Mouse (Mus musculus): ENCODE measurements at regions not wholly inside any gene's neighbourhood (a gene's known extent, or its start where the extent isn't known, plus 50 kb on each side); places are given as distances from the start of the nearest gene placed in this dataset.

GRCm38 (mm10) chr7:135898876-135899275 lies 182.7 kb upstream of the Mki67 start:
- H3K9me3 ChIP-seq (replicated peaks), result no peaks in the 10 kb centered on the region
- no peaks in the 10 kb centered on the region for H3K36me3 ChIP-seq
- H3K27me3 ChIP-seq, result no peaks in the 10 kb centered on the region
- ATAC-seq (ENCODE audit: low read depth) (no peak), DNase-seq (no peak)
- H3K9ac ChIP-seq, result no peak overlapping the region
- H3K4me1 ChIP-seq (replicated peaks), result no peaks in the 10 kb centered on the region
- H3K27ac ChIP-seq, result no peak overlapping the region
- H3K4me3 ChIP-seq (replicated peaks), result no peak overlapping the region
- H3K4me2 ChIP-seq, result no peak overlapping the region
- 34% methylated on average over 2 of the region's 2 CpGs for WGBS (ENCODE audit: insufficient replicate concordance)

GRCm38 (mm10) chr7:135899765-135900164 lies 183.6 kb upstream of the Mki67 start:
- no peak for ATAC-seq (ENCODE audit: low read depth)
- H3K4me2 ChIP-seq, result no peak overlapping the region
- WGBS (ENCODE audit: insufficient replicate concordance), result 64% methylated on average over 5 of the region's 5 CpGs
- H3K9ac ChIP-seq, result no peak overlapping the region
- H3K4me3 ChIP-seq (replicated peaks), result no peak overlapping the region
- no peaks in the 10 kb centered on the region for H3K36me3 ChIP-seq
- H3K9me3 ChIP-seq (replicated peaks), result no peaks in the 10 kb centered on the region
- H3K4me1 ChIP-seq (replicated peaks), result no peaks in the 10 kb centered on the region
- H3K27ac ChIP-seq, result no peak overlapping the region
- no peak for DNase-seq
- H3K27me3 ChIP-seq, result no peaks in the 10 kb centered on the region; the same call in 1 of the 2 replicates

- Histone ChIP-seq H3K4me3 (replicated peaks) (no peak overlapping the region), H3K4me1 (replicated peaks) (no peaks in the 10 kb centered on the region), H3K27ac (no peak overlapping the region), H3K27me3 (no peaks in the 10 kb centered on the region; the same call in 1 of the 2 replicates), H3K9me3 (replicated peaks) (no peaks in the 10 kb centered on the region), H3K36me3 (no peaks in the 10 kb centered on the region), H3K9ac (no peak overlapping the region), H3K4me2 (no peak overlapping the region)
- ATAC-seq (ENCODE audit: low read depth), result no peak
- DNase-seq, result no peak
- 44% methylated on average over 10 of the region's 10 CpGs for WGBS (ENCODE audit: insufficient replicate concordance)
These were observed 184.7 kb upstream of the Mki67 start for GRCm38 (mm10) chr7:135900861-135901321.

GRCm38 (mm10) chr7:135902106-135903055 lies 186.2 kb upstream of the Mki67 start:
- Histone ChIP-seq H3K4me1 (replicated peaks) (no peaks in the 10 kb centered on the region), H3K36me3 (no peaks in the 10 kb centered on the region), H3K9me3 (replicated peaks) (no peaks in the 10 kb centered on the region), H3K4me3 (replicated peaks) (no peak overlapping the region), H3K9ac (no peak overlapping the region), H3K27me3 (no peaks in the 10 kb centered on the region; the same call in 1 of the 2 replicates), H3K4me2 (no peak overlapping the region), H3K27ac (no peak overlapping the region)
- 53% methylated on average over 13 of the region's 13 CpGs for WGBS (ENCODE audit: insufficient replicate concordance)
- no peak for ATAC-seq (ENCODE audit: low read depth)
- no peak for DNase-seq

GRCm38 (mm10) chr7:135911376-135911775 lies 195.2 kb upstream of the Mki67 start:
- Histone ChIP-seq H3K36me3 (no peaks in the 10 kb centered on the region), H3K4me2 (no peak overlapping the region), H3K27ac (no peak overlapping the region), H3K4me1 (replicated peaks) (no peaks in the 10 kb centered on the region), H3K4me3 (replicated peaks) (no peak overlapping the region), H3K9me3 (replicated peaks) (no peaks in the 10 kb centered on the region), H3K9ac (no peak overlapping the region), H3K27me3 (no peaks in the 10 kb centered on the region)
- DNase-seq, result no peak
- no peak for ATAC-seq (ENCODE audit: low read depth)

- H3K27me3 ChIP-seq, result no peaks in the 10 kb centered on the region
- DNase-seq, result no peak
- no peak for ATAC-seq (ENCODE audit: low read depth)
These were observed 197.9 kb upstream of the Mki67 start for GRCm38 (mm10) chr7:135913923-135914634.

GRCm38 (mm10) chr7:135923876-135924275 lies 207.7 kb upstream of the Mki67 start:
- no peak overlapping the region for H3K9ac ChIP-seq
- H3K4me1 ChIP-seq (replicated peaks), result no peaks in the 10 kb centered on the region
- WGBS (ENCODE audit: insufficient replicate concordance), result 71% methylated on average over 7 of the region's 7 CpGs
- H3K9me3 ChIP-seq (replicated peaks), result no peaks in the 10 kb centered on the region
- H3K27ac ChIP-seq, result no peak overlapping the region
- ATAC-seq (ENCODE audit: low read depth), result no peak
- H3K36me3 ChIP-seq, result no peaks in the 10 kb centered on the region
- DNase-seq, result no peak
- no peaks in the 10 kb centered on the region for H3K27me3 ChIP-seq
- no peak overlapping the region for H3K4me2 ChIP-seq
- no peak overlapping the region for H3K4me3 ChIP-seq (replicated peaks)

More at GRCm38 (mm10) chr7:135913923-135914634, 197.9 kb upstream of the Mki67 start:
- Histone ChIP-seq H3K4me1 (replicated peaks) (no peaks in the 10 kb centered on the region), H3K9me3 (replicated peaks) (no peaks in the 10 kb centered on the region), H3K4me2 (no peak overlapping the region), H3K9ac (no peak overlapping the region), H3K36me3 (no peaks in the 10 kb centered on the region), H3K4me3 (replicated peaks) (no peak overlapping the region), H3K27ac (no peak overlapping the region)
- 32% methylated on average over 3 of the region's 3 CpGs for WGBS (ENCODE audit: insufficient replicate concordance)

- no peak overlapping the region for H3K9ac ChIP-seq
- H3K4me2 ChIP-seq, result no peak overlapping the region
- WGBS (ENCODE audit: insufficient replicate concordance), result 66% methylated on average over 4 of the region's 4 CpGs
- no peaks in the 10 kb centered on the region for H3K9me3 ChIP-seq (replicated peaks)
- no peak for ATAC-seq (ENCODE audit: low read depth)
- no peak overlapping the region for H3K27ac ChIP-seq
- no peaks in the 10 kb centered on the region for H3K4me1 ChIP-seq (replicated peaks)
- H3K27me3 ChIP-seq, result no peaks in the 10 kb centered on the region
- H3K36me3 ChIP-seq, result no peaks in the 10 kb centered on the region
- no peak overlapping the region for H3K4me3 ChIP-seq (replicated peaks)
- no peak for DNase-seq
These were observed 208.5 kb upstream of the Mki67 start for GRCm38 (mm10) chr7:135924641-135925040.

- WGBS (ENCODE audit: insufficient replicate concordance), result 91% methylated on average over 1 of the region's 1 CpGs
- Histone ChIP-seq H3K4me2 (no peak overlapping the region), H3K27ac (no peak overlapping the region), H3K9me3 (replicated peaks) (no peaks in the 10 kb centered on the region), H3K4me3 (replicated peaks) (no peak overlapping the region), H3K9ac (no peak overlapping the region), H3K4me1 (replicated peaks) (no peaks in the 10 kb centered on the region), H3K27me3 (no peaks in the 10 kb centered on the region), H3K36me3 (no peaks in the 10 kb centered on the region)
- DNase-seq, result no peak
- peak; percentile 47; the same call in 1 of the 2 replicates for ATAC-seq (ENCODE audit: low read depth)
These were observed 213.9 kb upstream of the Mki67 start for GRCm38 (mm10) chr7:135930091-135930490.

GRCm38 (mm10) chr7:135932595-135933175 lies 216.5 kb upstream of the Mki67 start:
- 53% methylated on average over 5 of the region's 5 CpGs for WGBS (ENCODE audit: insufficient replicate concordance)
- ATAC-seq (ENCODE audit: low read depth), result no peak

GRCm38 (mm10) chr7:135935180-135935579 lies 219.0 kb upstream of the Mki67 start:
- H3K27ac ChIP-seq, result no peak overlapping the region
- no peaks in the 10 kb centered on the region for H3K9me3 ChIP-seq (replicated peaks)
- no peak overlapping the region for H3K9ac ChIP-seq
- H3K4me1 ChIP-seq (replicated peaks), result no peaks in the 10 kb centered on the region
- H3K4me2 ChIP-seq, result no peak overlapping the region
- no peak for ATAC-seq (ENCODE audit: low read depth)
- H3K27me3 ChIP-seq, result no peaks in the 10 kb centered on the region
- no peaks in the 10 kb centered on the region for H3K36me3 ChIP-seq
- H3K4me3 ChIP-seq (replicated peaks), result no peak overlapping the region
- WGBS (ENCODE audit: insufficient replicate concordance), result 22% methylated on average over 1 of the region's 1 CpGs
- DNase-seq, result no peak

More at GRCm38 (mm10) chr7:135932595-135933175, 216.5 kb upstream of the Mki67 start:
- no peak overlapping the region for H3K27ac ChIP-seq
- no peaks in the 10 kb centered on the region for H3K36me3 ChIP-seq
- H3K4me1 ChIP-seq (replicated peaks), result no peaks in the 10 kb centered on the region
- no peaks in the 10 kb centered on the region for H3K9me3 ChIP-seq (replicated peaks)
- H3K4me3 ChIP-seq (replicated peaks), result no peak overlapping the region
- no peak for DNase-seq
- H3K9ac ChIP-seq, result no peak overlapping the region
- no peak overlapping the region for H3K4me2 ChIP-seq
- no peaks in the 10 kb centered on the region for H3K27me3 ChIP-seq
